Mouse (Mus musculus) CH12.LX (cell line): ENCODE measurements at regions not wholly inside any gene's neighbourhood (a gene's known extent, or its start where the extent isn't known, plus 50 kb on each side); places are given as distances from the start of the nearest gene placed in this dataset.

ENCODE experiments used
- DNase-seq: peaks from one replicate; pipeline ENCODE4 v3.0.0-alpha.2; 2013; ENCODE audit errors: extremely low read depth
- H3K27ac ChIP-seq: 2 replicates; pipeline ENCODE4 v1.5.1; 2012; ENCODE audit warnings: low read depth, mild to moderate bottlenecking, control low read depth, moderate library complexity; ENCODE audit not compliant: insufficient read depth
- H3K27me3 ChIP-seq: replicated peaks from 2 replicates; pipeline ENCODE3; 2012; ENCODE audit warnings: inconsistent platforms
- H3K36me3 ChIP-seq, 2 experiments: replicated peaks in 1 of 2; 2 replicates each; pipeline versions ENCODE3 to v1.6.1; 2012; ENCODE audit warnings: inconsistent platforms in 1 of 2, low read length in 1 of 2, mild to moderate bottlenecking in 1 of 2, mixed read lengths in 1 of 2, moderate library complexity in 1 of 2; ENCODE audit not compliant: control insufficient read depth in 1 of 2, insufficient read depth in 1 of 2
- H3K4me1 ChIP-seq, 2 experiments: 2 replicates each; pipeline ENCODE4 v1.6.1; 2012; ENCODE audit warnings: inconsistent platforms in 1 of 2, moderate library complexity in 1 of 2; ENCODE audit not compliant: insufficient read depth in 2 of 2, control insufficient read depth in 1 of 2
- H3K4me2 ChIP-seq: 2 replicates; pipeline ENCODE4 v1.6.1; 2012; ENCODE audit warnings: low read depth, mild to moderate bottlenecking, control low read depth; ENCODE audit not compliant: poor library complexity, insufficient read depth, severe bottlenecking
- H3K4me3 ChIP-seq, 3 experiments: fragments of 150-350 bp in 1 of 3; sonication (generic) in 1 of 3; replicated peaks in 1 of 3; 2 replicates each; pipeline versions ENCODE3 to v1.5.1; 2011 to 2012; ENCODE audit warnings: low read depth in 2 of 3, low read length in 2 of 3, mild to moderate bottlenecking in 2 of 3, moderate library complexity in 2 of 3, control low read depth in 1 of 3, improper control_type of control experiment in 1 of 3, inconsistent platforms in 1 of 3, mixed read lengths in 1 of 3; ENCODE audit not compliant: poor library complexity in 1 of 3
- H3K79me2 ChIP-seq: replicated peaks from 2 replicates; pipeline ENCODE4 v1.6.1; 2012; ENCODE audit warnings: mild to moderate bottlenecking, moderate library complexity; ENCODE audit not compliant: control insufficient read depth, poor library complexity, insufficient read depth, severe bottlenecking; ENCODE audit errors: extremely low read depth
- H3K9ac ChIP-seq: 2 replicates; pipeline ENCODE4 v1.6.1; 2012; ENCODE audit warnings: low read depth, mild to moderate bottlenecking, control low read depth, moderate library complexity; ENCODE audit not compliant: insufficient read depth
- H3K9me3 ChIP-seq: replicated peaks from 2 replicates; pipeline ENCODE3; 2012; ENCODE audit warnings: low read length, inconsistent platforms, mixed read lengths
- ELF1 ChIP-seq: IDR thresholded peaks from 2 replicates; pipeline ENCODE4 v1.6.1; 2014; ENCODE audit warnings: low read depth, mild to moderate bottlenecking, inconsistent platforms, low read length, improper control_type of control experiment
- IRF4 ChIP-seq: IDR thresholded peaks from 2 replicates; pipeline ENCODE4 v1.6.1; 2014; ENCODE audit warnings: low read depth, mild to moderate bottlenecking, inconsistent platforms, low read length, improper control_type of control experiment
- JUN ChIP-seq: IDR thresholded peaks from 2 replicates; pipeline ENCODE4 v1.6.1; 2011; ENCODE audit warnings: low read depth, mild to moderate bottlenecking, low read length, improper control_type of control experiment, moderate library complexity; ENCODE audit not compliant: insufficient read depth
- JUND ChIP-seq: conservative IDR thresholded peaks from 2 replicates; pipeline ENCODE4 v1.6.1; 2011; ENCODE audit warnings: low read depth, low read length, improper control_type of control experiment
- KAT2A ChIP-seq: IDR thresholded peaks from 2 replicates; pipeline ENCODE4 v1.6.1; 2012; ENCODE audit warnings: low read length, improper control_type of control experiment, inconsistent platforms; ENCODE audit not compliant: insufficient replicate concordance
- MAZ ChIP-seq: IDR thresholded peaks from 2 replicates; pipeline ENCODE4 v1.6.1; 2012; ENCODE audit warnings: low read depth, mild to moderate bottlenecking, inconsistent platforms, low read length, improper control_type of control experiment, moderate library complexity
- MXI1 ChIP-seq: IDR thresholded peaks from 2 replicates; pipeline ENCODE4 v1.6.1; 2011; ENCODE audit warnings: mild to moderate bottlenecking, low read depth, low read length, improper control_type of control experiment
- NRF1 ChIP-seq: IDR thresholded peaks from 2 replicates; pipeline ENCODE4 v1.6.1; 2014; ENCODE audit warnings: low read depth, mild to moderate bottlenecking, inconsistent platforms, low read length, improper control_type of control experiment, moderate library complexity
- POLR2A ChIP-seq: IDR thresholded peaks from 2 replicates; pipeline ENCODE4 v1.6.1; 2011; ENCODE audit warnings: low read depth, mild to moderate bottlenecking, improper control_type of control experiment, low read length
- POLR2AphosphoS2 ChIP-seq: IDR thresholded peaks from 2 replicates; pipeline ENCODE4 v1.6.1; 2011; ENCODE audit warnings: low read depth, low read length, improper control_type of control experiment
- RAD21 ChIP-seq: IDR thresholded peaks from 2 replicates; pipeline ENCODE4 v1.6.1; 2011; ENCODE audit warnings: low read depth, mild to moderate bottlenecking, low read length, improper control_type of control experiment, moderate library complexity
- TCF12 ChIP-seq: IDR thresholded peaks from 2 replicates; pipeline ENCODE4 v1.6.1; 2014; ENCODE audit warnings: low read depth, mild to moderate bottlenecking, inconsistent platforms, low read length, improper control_type of control experiment
- UBTF ChIP-seq: IDR thresholded peaks from 2 replicates; pipeline ENCODE4 v1.6.1; 2012; ENCODE audit warnings: low read depth, mild to moderate bottlenecking, inconsistent platforms, low read length, improper control_type of control experiment, moderate library complexity
- USF2 ChIP-seq: conservative IDR thresholded peaks from 2 replicates; pipeline ENCODE4 v1.6.1; 2011; ENCODE audit warnings: low read depth, low read length, improper control_type of control experiment
- ZC3H11A ChIP-seq: IDR thresholded peaks from 2 replicates; pipeline ENCODE4 v1.6.1; 2012; ENCODE audit warnings: low read depth, mild to moderate bottlenecking, inconsistent platforms, low read length, improper control_type of control experiment
- ZKSCAN1 ChIP-seq: IDR thresholded peaks from 2 replicates; pipeline ENCODE4 v1.6.1; 2012; ENCODE audit warnings: low read depth, inconsistent platforms, low read length, improper control_type of control experiment, borderline replicate concordance
- dilution Hi-C: fragments of 300-500 bp; cut with MboI; formaldehyde crosslinking; loops from 2 replicates; pipeline ENCODE4 v1.14.3; 2020; ENCODE audit warnings: low sequenced_read_pairs; ENCODE audit not compliant: extremely low pct_unique_long_range_greater_than_20kb, extremely low pct_ligation_motif_present
- in situ Hi-C: fragments of 300-500 bp; cut with MboI; formaldehyde crosslinking; loops from 3 replicates; pipeline ENCODE4 v1.14.3; 2019; ENCODE audit warnings: low sequenced_read_pairs, low pct_ligation_motif_present, low pct_unique_long_range_greater_than_20kb, mixed read lengths

GRCm38 (mm10) chr12:109528966-109529365, 71.2 kb downstream of the Rtl1 start:
- no peaks in the 10 kb centered on the region for H3K27me3 ChIP-seq
- TF ChIP-seq USF2, result no peak
- no peak for TF ChIP-seq TCF12
- TF ChIP-seq ELF1, result no peak
- no peak for TF ChIP-seq JUN
- no peak for TF ChIP-seq POLR2A
- no peak for TF ChIP-seq IRF4
- no peak for TF ChIP-seq NRF1
- no peak for TF ChIP-seq POLR2AphosphoS2
- TF ChIP-seq ZC3H11A, result no peak
- no peak for TF ChIP-seq JUND
- TF ChIP-seq ZKSCAN1, result no peak
- no peak for TF ChIP-seq UBTF
- no peak for TF ChIP-seq MAZ
- TF ChIP-seq, all 38 proteins: peak for 0
- Histone ChIP-seq H3K9me3 (peaks cover 88% of the 10 kb centered on the region), H3K36me3 (no peaks in the 10 kb centered on the region), H3K4me2 (no peak overlapping the region), H3K4me1 (no peaks in the 10 kb centered on the region), H3K79me2 (no peaks in the 10 kb centered on the region), H3K9ac (no peak overlapping the region), H3K4me3 (no peak overlapping the region), H3K27ac (no peak overlapping the region)
- in situ Hi-C loops, result no loop called here
- dilution Hi-C loops, result no loop called here
- DNase-seq, result no peak

DNA sequence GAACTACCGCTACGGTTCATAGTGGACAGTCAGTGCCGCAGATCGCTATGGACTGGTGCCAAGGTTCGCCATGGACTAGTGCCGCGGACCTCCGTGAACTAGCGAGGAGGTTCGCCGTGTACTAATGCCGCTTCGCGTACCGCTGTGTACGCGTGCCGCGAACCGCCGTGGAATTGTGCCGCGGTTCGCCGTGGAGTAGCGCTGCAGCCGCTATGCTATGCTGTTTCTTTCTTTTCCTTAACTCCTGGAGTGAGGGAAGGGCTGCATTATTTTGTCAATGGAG, 71.9 kb downstream of the Rtl1 start:
- no peak overlapping the region for H3K4me3 ChIP-seq

More for the DNA sequence above, 71.9 kb downstream of the Rtl1 start:
- H3K9ac ChIP-seq, result no peak overlapping the region
- H3K27me3 ChIP-seq, result no peaks in the 10 kb centered on the region
- H3K9me3 ChIP-seq, result peaks cover 88% of the 10 kb centered on the region
- no peak overlapping the region for H3K4me2 ChIP-seq
- no peaks in the 10 kb centered on the region for H3K79me2 ChIP-seq
- dilution Hi-C loops (no loop called here), in situ Hi-C loops (no loop called here)
- TF ChIP-seq KAT2A (no peak), TCF12 (no peak), MXI1 (no peak), JUND (no peak), RAD21 (no peak)
- DNase-seq, result no peak
- no peaks in the 10 kb centered on the region for H3K36me3 ChIP-seq
- no peak overlapping the region for H3K27ac ChIP-seq
- H3K4me1 ChIP-seq, result no peaks in the 10 kb centered on the region
